Mouse (Mus musculus): Measurements from ENCODE around the gene Rbm19.

GRCm38 (mm10) chr5:120102097-120102496 lies 14.2 kb upstream of the Rbm19 start:
- no peak for TF ChIP-seq EP300 (IDR thresholded peaks at IDR 0.05; ENCODE audit: low read depth)
- no peak for TF ChIP-seq CTCF (IDR thresholded peaks at IDR 0.05; ENCODE audit: low read depth)

Data from heart, postnatal 0 days (tissue).